Mouse (Mus musculus) embryonic facial prominence, embryonic 15.5 days (tissue): Measurements from ENCODE around the gene Polh. TPM values are rescaled to one million over a fixed set of nuclear protein-coding genes. Genes with fewer than 3 reads are reported as not detected.

Source experiments
- ATAC-seq: fragments of 200-750 bp; cut with Nextera tagmentation; 2 replicates; pipeline ENCODE4 v1.8.0; 2017; ENCODE audit warnings: low read depth, moderate TSS enrichment; ENCODE audit not compliant: insufficient number of reproducible peaks, low FRiP score, low TSS enrichment
- H3K27ac ChIP-seq: fragments of 300-500 bp; sonication (generic); replicated peaks from 2 replicates; pipeline ENCODE4 v1.5.1; 2015; ENCODE audit warnings: mild to moderate bottlenecking, inconsistent platforms
- H3K27me3 ChIP-seq: fragments of 300-500 bp; sonication (generic); 2 replicates; pipeline ENCODE4 v1.6.1; 2015; ENCODE audit warnings: inconsistent platforms
- H3K36me3 ChIP-seq: fragments of 300-500 bp; sonication (generic); 2 replicates; pipeline ENCODE4 v1.6.1; 2015; ENCODE audit warnings: mild to moderate bottlenecking, inconsistent platforms
- H3K4me1 ChIP-seq: fragments of 300-500 bp; sonication (generic); 2 replicates; pipeline ENCODE4 v1.6.1; 2015; ENCODE audit warnings: inconsistent platforms
- H3K4me2 ChIP-seq: fragments of 300-500 bp; sonication (generic); replicated peaks from 2 replicates; pipeline ENCODE4 v1.6.1; 2015; ENCODE audit warnings: mild to moderate bottlenecking, inconsistent platforms
- H3K4me3 ChIP-seq: fragments of 300-500 bp; sonication (generic); replicated peaks from 2 replicates; pipeline ENCODE4 v1.5.1; 2015; ENCODE audit warnings: mild to moderate bottlenecking, inconsistent platforms
- H3K9ac ChIP-seq: fragments of 300-500 bp; sonication (generic); 2 replicates; pipeline ENCODE4 v1.6.1; 2015; ENCODE audit warnings: inconsistent platforms
- H3K9me3 ChIP-seq: fragments of 300-500 bp; sonication (generic); replicated peaks from 2 replicates; pipeline ENCODE4 v1.6.1; 2016; ENCODE audit warnings: inconsistent platforms
- WGBS: fragments of 180-500 bp; shearing (Covaris S2); methylation state at CpG from one replicate; pipeline ENCODE4 v1.1.7; 2015; 5-methylcytosine and 5-hydroxymethylcytosine counted together
- polyA plus RNA-seq: library from polyadenylated mRNA; unstranded; fragments of >200 nt; fragmentation: Nextera tagmentation; extraction: Ambion mirVana; gene quantifications from 2 replicates; pipeline ENCODE4 v1.2.1, GENCODE M21; 2015

The Polh gene
- 18.4 and 20.2 TPM in 2 replicates for polyA plus RNA-seq

GRCm38 (mm10) chr17:46202421-46203071 is at the start of gene Polh, which contains the start of gene Xpo5:
Gene Polh (minus strand): TSS chr17:46202645.
Gene Xpo5 (plus strand): TSS chr17:46202782.
- H3K27me3 ChIP-seq = no peaks in the 10 kb centered on the region
- ATAC-seq = peak; percentile 90
- peak within 1 kb of the TSS; percentile 76 for H3K4me2 ChIP-seq
- peak within 1 kb of the TSS; percentile 99 for H3K4me3 ChIP-seq
- peak within 1 kb of the TSS; percentile 84 for H3K27ac ChIP-seq
- under 1% methylated on average over 66 of the region's 66 CpGs for WGBS
- H3K36me3 ChIP-seq = peaks cover 47% of the 10 kb centered on the region
- peaks cover 25% of the 10 kb centered on the region for H3K4me1 ChIP-seq
- H3K9me3 ChIP-seq = no peaks in the 10 kb centered on the region
- peak within 1 kb of the TSS; percentile 78 for H3K9ac ChIP-seq

- H3K9me3 ChIP-seq = no peaks in the 10 kb centered on the region
- H3K4me3 ChIP-seq = no peak overlapping the region
- H3K27me3 ChIP-seq = peaks cover 15% of the 10 kb centered on the region
- no peak overlapping the region for H3K4me2 ChIP-seq
- no peak for ATAC-seq
- no peak overlapping the region for H3K9ac ChIP-seq
- peaks cover 51% of the 10 kb centered on the region for H3K4me1 ChIP-seq
- 76% methylated on average over 7 of the region's 7 CpGs for WGBS
- H3K36me3 ChIP-seq = peaks cover 36% of the 10 kb centered on the region
- H3K27ac ChIP-seq = no peak overlapping the region
Observed at GRCm38 (mm10) chr17:46251174-46251573, 48.7 kb upstream of the Polh start.

GRCm38 (mm10) chr17:46248189-46248522 is 45.7 kb upstream of the Polh start:
- H3K27ac ChIP-seq = peak overlapping the region; percentile 67
- no peaks in the 10 kb centered on the region for H3K27me3 ChIP-seq
- no peaks in the 10 kb centered on the region for H3K9me3 ChIP-seq
- peaks cover 35% of the 10 kb centered on the region for H3K4me1 ChIP-seq
- peaks cover 65% of the 10 kb centered on the region for H3K36me3 ChIP-seq
- peak; percentile 12 for ATAC-seq
- WGBS = under 1% methylated on average over 37 of the region's 37 CpGs
- peak overlapping the region; percentile 93 for H3K9ac ChIP-seq
- peak overlapping the region; percentile 90 for H3K4me3 ChIP-seq
- peak overlapping the region; percentile 86 for H3K4me2 ChIP-seq

DNA sequence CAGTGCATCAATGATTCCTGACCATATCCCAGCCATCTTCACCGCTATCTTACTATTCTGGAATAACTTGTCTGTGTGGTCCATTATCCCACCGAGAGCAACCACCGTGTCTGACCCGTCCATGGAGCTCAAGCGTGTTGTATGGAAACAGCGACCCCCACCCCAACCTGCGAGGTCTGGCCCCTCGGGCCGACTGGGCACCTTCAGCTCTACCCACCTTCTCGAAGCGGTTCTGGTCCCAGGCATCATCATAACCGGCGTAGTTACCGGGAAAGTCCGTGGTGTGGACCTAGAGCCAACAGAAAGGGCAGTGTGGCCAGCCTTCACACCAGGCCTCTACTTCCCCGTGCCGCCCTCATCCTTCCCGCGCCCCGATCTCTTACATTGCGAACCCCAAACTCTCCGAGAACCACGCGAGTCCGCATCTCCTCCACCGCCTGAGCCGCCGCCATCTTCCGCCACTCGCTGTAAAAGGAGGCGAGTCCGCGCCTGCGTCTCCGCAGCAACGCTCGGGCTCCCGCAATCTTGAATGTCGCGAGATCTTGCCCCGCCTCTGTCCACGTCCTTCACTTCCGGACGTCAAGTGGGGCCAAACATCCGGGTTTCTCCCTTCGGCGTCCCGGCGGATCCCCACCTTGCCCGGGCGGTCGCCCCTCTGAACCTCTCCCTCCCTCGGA is 45.2 kb upstream of the Polh start, which contains the start of the genes Polr1c and Yipf3:
Gene Polr1c, minus strand, starts transcription at position 543 of the 677 bp plus-strand sequence.
Gene Yipf3, plus strand, starts transcription at position 569 of the 677 bp plus-strand sequence.
- peak within 1 kb of the TSS; percentile 67 for H3K27ac ChIP-seq
- WGBS = under 1% methylated on average over 53 of the region's 53 CpGs

GRCm38 (mm10) chr17:46244579-46244978 is 42.1 kb upstream of the Polh start:
- no peak for ATAC-seq

More for the DNA sequence above, 45.2 kb upstream of the Polh start, which contains the start of the genes Polr1c and Yipf3:
- Histone ChIP-seq H3K9me3 (no peaks in the 10 kb centered on the region), H3K27me3 (no peaks in the 10 kb centered on the region), H3K4me3 (peak within 1 kb of the TSS; percentile 90), H3K9ac (peak within 1 kb of the TSS; percentile 93), H3K36me3 (peaks cover 70% of the 10 kb centered on the region), H3K4me2 (peak within 1 kb of the TSS; percentile 86), H3K4me1 (peaks cover 32% of the 10 kb centered on the region)
- ATAC-seq = peak; percentile 89

GRCm38 (mm10) chr17:46243624-46244023 is 41.2 kb upstream of the Polh start:
- Histone ChIP-seq H3K4me3 (no peak overlapping the region), H3K27ac (no peak overlapping the region), H3K27me3 (no peaks in the 10 kb centered on the region), H3K9ac (no peak overlapping the region), H3K4me2 (no peak overlapping the region), H3K9me3 (no peaks in the 10 kb centered on the region), H3K36me3 (peaks cover 77% of the 10 kb centered on the region), H3K4me1 (peaks cover 16% of the 10 kb centered on the region)
- WGBS = 83% methylated on average over 2 of the region's 2 CpGs
- ATAC-seq = no peak

More at GRCm38 (mm10) chr17:46244579-46244978, 42.1 kb upstream of the Polh start:
- Histone ChIP-seq H3K4me2 (no peak overlapping the region), H3K4me3 (no peak overlapping the region), H3K9ac (no peak overlapping the region), H3K36me3 (peaks cover 71% of the 10 kb centered on the region), H3K9me3 (no peaks in the 10 kb centered on the region), H3K27me3 (no peaks in the 10 kb centered on the region), H3K4me1 (peaks cover 26% of the 10 kb centered on the region), H3K27ac (no peak overlapping the region)
- WGBS = 73% methylated on average over 10 of the region's 10 CpGs

- no peak overlapping the region for H3K4me3 ChIP-seq
- H3K27ac ChIP-seq = no peak overlapping the region
- no peak overlapping the region for H3K9ac ChIP-seq
- H3K9me3 ChIP-seq = no peaks in the 10 kb centered on the region
- H3K4me1 ChIP-seq = peaks cover 14% of the 10 kb centered on the region
- no peak for ATAC-seq
- H3K27me3 ChIP-seq = no peaks in the 10 kb centered on the region
- WGBS = 83% methylated on average over 4 of the region's 4 CpGs
- peaks cover 84% of the 10 kb centered on the region for H3K36me3 ChIP-seq
- no peak overlapping the region for H3K4me2 ChIP-seq
Observed at GRCm38 (mm10) chr17:46242993-46243392, 40.5 kb upstream of the Polh start.

- ATAC-seq = no peak
- Histone ChIP-seq H3K4me2 (no peak overlapping the region), H3K27me3 (no peaks in the 10 kb centered on the region), H3K9me3 (no peaks in the 10 kb centered on the region), H3K36me3 (peaks cover 91% of the 10 kb centered on the region), H3K4me3 (no peak overlapping the region), H3K27ac (no peak overlapping the region), H3K9ac (no peak overlapping the region), H3K4me1 (peaks cover 14% of the 10 kb centered on the region)
- 85% methylated on average over 13 of the region's 13 CpGs for WGBS
Observed at GRCm38 (mm10) chr17:46242274-46242673, 39.8 kb upstream of the Polh start.

- no peaks in the 10 kb centered on the region for H3K9me3 ChIP-seq
- ATAC-seq = no peak
- no peak overlapping the region for H3K4me3 ChIP-seq
- H3K36me3 ChIP-seq = peaks cover 99% of the 10 kb centered on the region
- WGBS = 77% methylated on average over 11 of the region's 11 CpGs
- H3K4me2 ChIP-seq = no peak overlapping the region
- H3K4me1 ChIP-seq = peaks cover 7% of the 10 kb centered on the region; the same call in 1 of the 2 replicates
- no peak overlapping the region for H3K9ac ChIP-seq
- H3K27ac ChIP-seq = no peak overlapping the region
- H3K27me3 ChIP-seq = no peaks in the 10 kb centered on the region
Observed at GRCm38 (mm10) chr17:46241471-46241870, 39.0 kb upstream of the Polh start.

DNA sequence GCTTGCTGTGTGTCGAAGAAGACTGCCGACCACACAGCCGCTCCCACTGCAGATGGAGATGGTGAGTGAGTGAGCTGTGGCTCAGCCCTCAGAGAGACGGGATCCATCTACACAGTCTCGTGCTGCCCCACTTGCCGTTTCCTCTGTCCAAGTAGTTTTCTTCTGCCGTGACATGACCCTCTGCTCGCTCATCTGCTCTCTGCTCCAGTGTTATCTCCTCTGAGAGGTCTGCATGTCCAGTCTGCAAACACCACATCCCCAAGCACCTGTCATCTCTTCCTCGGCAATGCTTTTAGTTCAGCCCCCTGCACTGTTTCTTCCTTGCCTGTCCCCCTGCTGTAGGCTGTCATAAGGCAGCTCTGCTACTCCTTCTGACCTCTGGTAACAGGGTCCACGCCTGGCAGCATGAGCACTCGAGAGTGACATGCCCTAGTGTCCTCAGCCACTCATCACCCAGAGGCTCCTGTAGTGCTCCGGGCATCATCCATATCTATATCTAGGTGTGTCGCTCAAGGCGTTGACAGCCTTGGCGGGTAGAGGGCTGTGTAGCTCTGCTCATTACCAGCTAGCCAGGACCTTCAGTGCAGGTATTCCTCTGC is 37.2 kb upstream of the Polh start:
- Histone ChIP-seq H3K36me3 (peaks cover 91% of the 10 kb centered on the region), H3K27me3 (no peaks in the 10 kb centered on the region), H3K27ac (no peak overlapping the region), H3K9ac (no peak overlapping the region), H3K9me3 (no peaks in the 10 kb centered on the region), H3K4me3 (no peak overlapping the region), H3K4me2 (no peak overlapping the region), H3K4me1 (no peaks in the 10 kb centered on the region)
- ATAC-seq = no peak
- WGBS = 90% methylated on average over 15 of the region's 15 CpGs

GRCm38 (mm10) chr17:46237480-46237879 is 35.0 kb upstream of the Polh start:
- Histone ChIP-seq H3K36me3 (peaks cover 88% of the 10 kb centered on the region), H3K27ac (no peak overlapping the region), H3K27me3 (no peaks in the 10 kb centered on the region), H3K4me1 (no peaks in the 10 kb centered on the region), H3K9me3 (no peaks in the 10 kb centered on the region), H3K4me3 (no peak overlapping the region), H3K4me2 (no peak overlapping the region), H3K9ac (no peak overlapping the region)
- no peak for ATAC-seq
- 74% methylated on average over 5 of the region's 5 CpGs for WGBS
